Mouse (Mus musculus): ENCODE measurements around the gene Atf3. TPM values are rescaled to one million over a fixed set of nuclear protein-coding genes. Genes with fewer than 3 reads are reported as not detected.

Gene Atf3
- polyA plus RNA-seq, 1 experiment from 2014 or later, result 2.2 TPM

- no peak overlapping the region for H3K27ac ChIP-seq (replicated peaks)
- H3K36me3 ChIP-seq (replicated peaks), result no peaks in the 10 kb centered on the region
- H3K9ac ChIP-seq, result no peak overlapping the region
- H3K4me3 ChIP-seq (replicated peaks), result no peak overlapping the region
- peaks cover 3% of the 10 kb centered on the region; the same call in 1 of the 2 replicates for H3K4me1 ChIP-seq (replicated peaks)
- no peak overlapping the region for H3K4me2 ChIP-seq
- no peaks in the 10 kb centered on the region for H3K9me3 ChIP-seq (replicated peaks)
- ATAC-seq (ENCODE audit: insufficient read depth), result no peak
- no peaks in the 10 kb centered on the region for H3K27me3 ChIP-seq
- WGBS (ENCODE audit: insufficient replicate concordance), result 47% methylated on average over 6 of the region's 6 CpGs
Observed at GRCm38 (mm10) chr1:191230355-191230931, 12.6 kb upstream of the Atf3 start.

DNA sequence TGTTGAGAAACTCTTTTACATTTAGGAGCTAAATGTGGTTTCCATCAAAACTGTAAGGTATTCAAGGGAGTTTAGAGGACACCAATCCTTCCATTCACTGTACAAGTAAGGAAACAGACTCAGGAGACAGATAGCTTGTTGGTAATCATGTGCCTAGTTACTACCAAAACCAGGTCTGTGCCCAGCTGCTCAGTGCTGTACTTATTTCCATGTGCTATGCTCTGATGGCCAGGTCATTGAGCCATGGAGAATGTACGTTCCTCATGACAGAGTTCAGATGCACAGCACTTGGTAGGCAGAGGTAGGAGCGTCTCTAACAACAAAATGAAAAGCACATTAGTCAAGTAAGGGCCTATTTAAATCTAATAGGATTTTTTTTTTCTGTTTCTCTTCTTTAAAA is 8.7 kb upstream of the Atf3 start:
- no peak overlapping the region for H3K27ac ChIP-seq (replicated peaks)
- H3K9ac ChIP-seq, result no peak overlapping the region
- H3K36me3 ChIP-seq (replicated peaks), result no peaks in the 10 kb centered on the region
- H3K9me3 ChIP-seq (replicated peaks), result no peaks in the 10 kb centered on the region
- H3K27me3 ChIP-seq, result peaks cover 14% of the 10 kb centered on the region
- ATAC-seq (ENCODE audit: insufficient read depth), result no peak
- whole genome bisulfite sequencing (ENCODE audit: insufficient replicate concordance), result 70% methylated on average over 2 of the region's 2 CpGs
- no peak overlapping the region for H3K4me3 ChIP-seq (replicated peaks)
- peaks cover 19% of the 10 kb centered on the region for H3K4me1 ChIP-seq (replicated peaks)
- no peak overlapping the region for H3K4me2 ChIP-seq

DNA sequence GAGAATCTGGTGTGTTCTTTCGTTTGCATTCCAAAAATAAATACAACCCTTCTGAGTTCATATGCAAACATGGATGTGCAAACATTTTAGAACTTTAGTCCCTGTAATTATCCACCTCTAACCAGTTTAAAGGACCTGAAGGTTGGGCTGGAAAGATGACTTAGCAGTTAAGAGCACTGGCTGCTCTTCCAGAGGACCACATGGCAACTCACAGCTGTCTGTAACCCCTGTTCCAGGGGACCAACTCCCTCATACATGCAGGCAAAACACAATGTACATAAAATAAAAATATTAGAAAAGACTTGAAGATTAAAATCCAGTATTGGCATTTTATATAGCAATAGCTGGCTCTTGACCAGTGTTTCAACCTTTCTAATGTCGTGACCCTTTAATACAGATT is 7.9 kb upstream of the Atf3 start:
- H3K27ac ChIP-seq (replicated peaks), result no peak overlapping the region
- H3K36me3 ChIP-seq (replicated peaks), result no peaks in the 10 kb centered on the region
- peaks cover 20% of the 10 kb centered on the region for H3K27me3 ChIP-seq
- H3K4me1 ChIP-seq (replicated peaks), result peaks cover 19% of the 10 kb centered on the region
- H3K9me3 ChIP-seq (replicated peaks), result no peaks in the 10 kb centered on the region
- peak overlapping the region; percentile 98; the same call in 1 of the 2 replicates for H3K4me2 ChIP-seq
- no peak for ATAC-seq (ENCODE audit: insufficient read depth)
- H3K4me3 ChIP-seq (replicated peaks), result no peak overlapping the region
- WGBS (ENCODE audit: insufficient replicate concordance), result 68% methylated on average over 2 of the region's 2 CpGs
- H3K9ac ChIP-seq, result no peak overlapping the region

DNA sequence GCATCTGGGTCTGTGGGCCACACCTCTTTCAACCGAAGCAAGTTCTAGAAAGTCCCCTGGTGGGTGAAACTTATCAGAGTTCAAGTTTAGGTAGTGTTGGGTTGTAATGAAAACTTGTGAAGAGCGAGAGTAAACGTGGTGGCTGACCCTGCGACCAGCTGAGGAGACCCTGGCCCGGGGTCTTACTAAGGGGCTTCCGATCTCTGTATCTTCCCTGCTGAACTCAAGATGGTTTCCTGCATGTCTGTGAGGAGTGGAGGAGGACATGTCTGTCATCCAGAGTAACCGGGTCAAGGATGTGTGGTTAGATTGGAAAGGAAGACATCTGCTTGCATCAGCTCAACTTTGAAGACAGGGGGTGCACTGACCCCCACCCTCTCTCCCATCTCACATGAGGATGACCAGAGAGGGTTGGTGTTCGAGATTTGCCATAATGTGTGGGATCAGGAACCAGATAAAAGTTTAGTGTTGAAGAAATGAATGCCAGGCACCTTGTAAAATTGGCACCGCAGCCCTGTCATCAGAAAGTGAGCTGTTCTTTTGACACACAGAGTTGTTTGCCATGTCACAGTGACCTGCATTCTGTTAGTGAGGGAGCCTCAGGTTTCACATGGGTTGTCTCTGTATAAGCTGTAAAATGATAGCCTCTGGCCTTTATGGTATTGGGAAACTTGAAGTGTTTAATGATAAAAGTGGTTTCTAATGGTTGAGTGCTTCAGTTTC is 7.3 kb upstream of the Atf3 start:
- H3K4me2 ChIP-seq, result peak overlapping the region; percentile 98
- no peaks in the 10 kb centered on the region for H3K9me3 ChIP-seq (replicated peaks)
- peak overlapping the region; percentile 62 for H3K9ac ChIP-seq
- ATAC-seq (ENCODE audit: insufficient read depth), result no peak
- peak overlapping the region; percentile 69 for H3K4me3 ChIP-seq (replicated peaks)
- H3K36me3 ChIP-seq (replicated peaks), result no peaks in the 10 kb centered on the region
- peaks cover 23% of the 10 kb centered on the region for H3K27me3 ChIP-seq
- peak overlapping the region; percentile 74 for H3K27ac ChIP-seq (replicated peaks)
- H3K4me1 ChIP-seq (replicated peaks), result peaks cover 19% of the 10 kb centered on the region
- WGBS (ENCODE audit: insufficient replicate concordance), result 28% methylated on average over 9 of the region's 9 CpGs

DNA sequence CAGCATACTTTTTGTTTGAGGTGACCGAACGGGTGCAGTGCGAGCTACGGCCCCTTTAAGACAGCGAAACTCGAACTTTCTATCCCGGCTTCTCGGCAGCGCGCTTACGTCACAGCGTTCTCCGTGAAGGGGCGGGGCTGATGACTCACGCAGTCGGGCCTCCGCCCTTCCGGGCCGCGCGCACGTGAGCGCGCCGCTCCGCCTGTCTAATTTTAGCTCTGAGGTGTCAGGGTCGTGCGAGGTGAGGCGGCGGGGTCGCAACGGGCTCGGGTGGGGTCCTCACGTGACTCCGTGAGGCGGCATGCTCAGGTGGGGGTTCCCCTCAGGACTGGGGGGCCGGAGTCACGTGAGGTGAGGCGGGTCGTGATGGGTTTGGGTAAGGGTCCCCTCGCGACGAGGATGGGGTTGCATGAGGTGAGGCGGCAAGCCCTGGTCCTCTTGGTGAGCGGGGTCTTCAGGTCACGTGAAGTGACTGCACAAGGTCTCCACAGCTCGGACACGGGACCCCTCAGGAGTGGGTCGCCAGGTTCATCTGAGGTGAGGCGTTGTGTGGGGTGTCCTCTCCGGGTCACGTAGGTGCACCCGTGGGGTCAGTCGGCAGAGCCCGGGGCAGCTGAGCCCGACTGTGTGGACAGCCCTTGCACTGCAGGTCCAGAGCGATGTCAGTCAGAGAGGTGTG is 6.6 kb upstream of the Atf3 start:
- H3K4me2 ChIP-seq, result peak overlapping the region; percentile 98
- WGBS (ENCODE audit: insufficient replicate concordance), result under 1% methylated on average over 57 of the region's 57 CpGs
- peak overlapping the region; percentile 74 for H3K27ac ChIP-seq (replicated peaks)
- H3K4me1 ChIP-seq (replicated peaks), result peaks cover 19% of the 10 kb centered on the region
- H3K36me3 ChIP-seq (replicated peaks), result no peaks in the 10 kb centered on the region
- ATAC-seq (ENCODE audit: insufficient read depth), result peak; percentile 76
- H3K9ac ChIP-seq, result peak overlapping the region; percentile 62
- H3K4me3 ChIP-seq (replicated peaks), result peak overlapping the region; percentile 69
- H3K27me3 ChIP-seq, result peaks cover 23% of the 10 kb centered on the region
- no peaks in the 10 kb centered on the region for H3K9me3 ChIP-seq (replicated peaks)

DNA sequence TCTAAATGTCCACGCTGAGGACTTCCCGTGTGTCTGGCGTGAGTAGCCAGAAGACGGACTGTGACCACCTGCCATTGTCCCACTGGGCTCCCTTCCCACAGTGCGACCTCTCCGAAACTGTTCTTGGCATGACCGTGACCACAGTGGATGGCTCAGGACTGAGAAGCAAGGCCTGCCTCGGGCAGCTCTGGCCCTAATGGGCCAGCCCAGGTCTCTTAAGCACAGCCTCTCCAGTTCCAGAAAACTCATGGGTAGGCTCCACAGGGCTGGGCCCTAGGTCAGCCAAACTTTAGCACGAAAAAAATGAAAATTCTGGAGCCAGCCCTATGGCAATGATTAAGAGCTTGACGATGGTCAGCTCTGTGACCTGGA is 6.1 kb upstream of the Atf3 start:
- ATAC-seq (ENCODE audit: insufficient read depth), result peak; percentile 60
- H3K27ac ChIP-seq (replicated peaks), result no peak overlapping the region
- H3K9me3 ChIP-seq (replicated peaks), result no peaks in the 10 kb centered on the region
- H3K9ac ChIP-seq, result peak overlapping the region; percentile 62
- WGBS (ENCODE audit: insufficient replicate concordance), result 51% methylated on average over 10 of the region's 10 CpGs
- H3K4me2 ChIP-seq, result peak overlapping the region; percentile 98
- H3K4me3 ChIP-seq (replicated peaks), result peak overlapping the region; percentile 69
- H3K36me3 ChIP-seq (replicated peaks), result no peaks in the 10 kb centered on the region
- H3K27me3 ChIP-seq, result peaks cover 23% of the 10 kb centered on the region
- peaks cover 19% of the 10 kb centered on the region for H3K4me1 ChIP-seq (replicated peaks)

- H3K36me3 ChIP-seq (replicated peaks), result no peaks in the 10 kb centered on the region
- ATAC-seq (ENCODE audit: insufficient read depth), result no peak
- H3K27ac ChIP-seq (replicated peaks), result no peak overlapping the region
- no peak overlapping the region for H3K9ac ChIP-seq
- no peak overlapping the region for H3K4me2 ChIP-seq
- H3K27me3 ChIP-seq, result peaks cover 35% of the 10 kb centered on the region
- peaks cover 19% of the 10 kb centered on the region for H3K4me1 ChIP-seq (replicated peaks)
- WGBS (ENCODE audit: insufficient replicate concordance), result 63% methylated on average over 4 of the region's 4 CpGs
- H3K4me3 ChIP-seq (replicated peaks), result no peak overlapping the region
- H3K9me3 ChIP-seq (replicated peaks), result no peaks in the 10 kb centered on the region
Observed at GRCm38 (mm10) chr1:191222031-191222430, 4.2 kb upstream of the Atf3 start.

DNA sequence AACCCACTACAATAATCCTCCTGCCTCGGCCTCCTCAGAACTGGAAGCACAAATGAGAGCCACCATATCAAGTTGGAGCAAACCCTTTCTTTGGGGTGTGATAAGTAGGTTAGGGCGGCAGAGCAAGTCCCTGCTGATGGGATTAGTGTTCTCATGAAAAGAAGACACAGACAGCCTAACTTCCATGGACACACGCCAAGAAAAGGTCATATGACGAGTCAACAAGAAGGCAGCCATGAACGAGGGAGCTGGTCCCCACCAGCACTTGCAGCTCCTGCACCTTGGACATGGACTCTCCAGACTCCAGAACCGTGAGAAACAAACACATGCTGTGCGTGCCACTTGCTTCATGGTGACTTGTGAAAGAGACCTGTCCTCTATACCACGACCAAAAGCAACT is 2.7 kb upstream of the Atf3 start:
- no peak for ATAC-seq (ENCODE audit: insufficient read depth)
- H3K9ac ChIP-seq, result no peak overlapping the region
- WGBS (ENCODE audit: insufficient replicate concordance), result 52% methylated on average over 8 of the region's 8 CpGs
- no peak overlapping the region for H3K27ac ChIP-seq (replicated peaks)
- H3K4me3 ChIP-seq (replicated peaks), result no peak overlapping the region
- peaks cover 50% of the 10 kb centered on the region for H3K27me3 ChIP-seq
- H3K4me1 ChIP-seq (replicated peaks), result peaks cover 19% of the 10 kb centered on the region
- no peaks in the 10 kb centered on the region for H3K9me3 ChIP-seq (replicated peaks)
- H3K4me2 ChIP-seq, result no peak overlapping the region
- H3K36me3 ChIP-seq (replicated peaks), result no peaks in the 10 kb centered on the region

DNA sequence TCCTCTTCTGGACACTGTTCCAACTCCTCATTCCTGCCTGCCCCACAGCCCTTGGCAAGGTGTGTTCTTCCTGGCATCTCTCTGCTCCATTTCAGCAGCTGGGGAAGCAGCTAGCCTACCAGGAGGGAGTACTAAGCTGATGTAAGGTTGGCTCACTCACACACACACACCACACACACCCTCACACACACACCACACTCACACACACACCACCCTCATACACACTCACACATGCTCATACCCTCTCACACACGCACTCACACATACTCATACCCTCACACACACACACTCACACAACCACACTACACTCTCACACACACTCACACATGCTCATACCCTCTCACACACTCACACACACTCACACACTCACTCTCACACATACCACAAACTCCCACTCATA is 1.9 kb upstream of the Atf3 start:
- no peaks in the 10 kb centered on the region for H3K36me3 ChIP-seq (replicated peaks)
- H3K4me1 ChIP-seq (replicated peaks), result peaks cover 11% of the 10 kb centered on the region
- H3K27me3 ChIP-seq, result peaks cover 56% of the 10 kb centered on the region
- H3K9me3 ChIP-seq (replicated peaks), result no peaks in the 10 kb centered on the region
- no peak overlapping the region for H3K9ac ChIP-seq
- no peak for ATAC-seq (ENCODE audit: insufficient read depth)
- H3K4me2 ChIP-seq, result no peak overlapping the region
- no peak overlapping the region for H3K4me3 ChIP-seq (replicated peaks)
- H3K27ac ChIP-seq (replicated peaks), result no peak overlapping the region
- WGBS (ENCODE audit: insufficient replicate concordance), result 80% methylated on average over 1 of the region's 1 CpGs

DNA sequence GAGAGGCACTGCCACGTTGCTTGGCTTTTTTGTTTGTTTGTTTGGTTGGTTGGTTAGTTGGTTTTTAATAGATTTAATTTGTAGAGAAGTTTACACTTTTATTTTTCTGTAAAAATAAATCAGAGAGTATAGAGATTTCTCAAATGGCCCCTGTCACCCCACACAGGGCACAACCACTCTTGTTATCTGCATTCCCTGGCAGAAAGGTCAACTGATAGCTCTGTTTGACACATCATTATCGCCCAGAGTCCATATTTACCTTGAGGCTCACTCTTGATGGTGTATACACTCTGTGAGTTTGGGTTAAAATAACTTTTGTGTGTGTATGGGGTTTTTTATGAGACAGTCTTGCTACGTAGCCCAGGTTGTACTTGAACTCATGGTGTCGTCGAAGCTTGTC is 744 bp upstream of the Atf3 start:
- Histone ChIP-seq H3K9ac (no peak overlapping the region), H3K4me3 (replicated peaks) (no peak overlapping the region), H3K36me3 (replicated peaks) (no peaks in the 10 kb centered on the region), H3K27me3 (peaks cover 63% of the 10 kb centered on the region), H3K4me2 (no peak overlapping the region), H3K27ac (replicated peaks) (no peak overlapping the region), H3K9me3 (replicated peaks) (no peaks in the 10 kb centered on the region), H3K4me1 (replicated peaks) (peaks cover under 1% of the 10 kb centered on the region; the same call in 1 of the 2 replicates)
- 54% methylated on average over 5 of the region's 5 CpGs for WGBS (ENCODE audit: insufficient replicate concordance)
- ATAC-seq (ENCODE audit: insufficient read depth), result no peak

GRCm38 (mm10) chr1:191215776-191216661 is 1.8 kb downstream of the Atf3 start:
- Histone ChIP-seq H3K9ac (no peak overlapping the region), H3K9me3 (replicated peaks) (no peaks in the 10 kb centered on the region), H3K4me3 (replicated peaks) (no peak overlapping the region), H3K27me3 (peaks cover 52% of the 10 kb centered on the region), H3K4me2 (no peak overlapping the region), H3K36me3 (replicated peaks) (no peaks in the 10 kb centered on the region), H3K27ac (replicated peaks) (no peak overlapping the region), H3K4me1 (replicated peaks) (no peaks in the 10 kb centered on the region)
- no peak for ATAC-seq (ENCODE audit: insufficient read depth)
- whole genome bisulfite sequencing (ENCODE audit: insufficient replicate concordance), result 25% methylated on average over 19 of the region's 19 CpGs
